Mouse (Mus musculus) erythroblast, adult 5-6 weeks (primary cell): ENCODE measurements around the gene Nr4a2. TPM values are rescaled to one million over a fixed set of nuclear protein-coding genes. Genes with fewer than 3 reads are reported as not detected.

Experiments
- ATAC-seq: replicated peaks from 2 replicates; pipeline ENCODE4 v1.8.0; 2016; ENCODE audit warnings: moderate number of reproducible peaks, mild to moderate bottlenecking, moderate TSS enrichment, inconsistent platforms; ENCODE audit not compliant: poor library complexity, low FRiP score, severe bottlenecking
- total RNA-seq, 2 experiments: library from RNA; stranded (forward) in 1 of 2; stranded (reverse) in 1 of 2; fragments of 150-400 nt in 1 of 2; fragments of 200-764, 138-1000 nt in 1 of 2; gene quantifications; 2 replicates each; pipeline versions ENCODE4 v1.2.3 to v1.2.4; 2015 to 2017; ENCODE audit warnings: low replicate concordance in 2 of 2

Nr4a2 gene
- total RNA-seq, 2 experiments from 2014 or later, result 1.1 to 2.5 TPM

- ATAC-seq, result no peak
Observed at GRCm38 (mm10) chr2:57113431-57113830, 10.4 kb downstream of the Nr4a2 start.

DNA sequence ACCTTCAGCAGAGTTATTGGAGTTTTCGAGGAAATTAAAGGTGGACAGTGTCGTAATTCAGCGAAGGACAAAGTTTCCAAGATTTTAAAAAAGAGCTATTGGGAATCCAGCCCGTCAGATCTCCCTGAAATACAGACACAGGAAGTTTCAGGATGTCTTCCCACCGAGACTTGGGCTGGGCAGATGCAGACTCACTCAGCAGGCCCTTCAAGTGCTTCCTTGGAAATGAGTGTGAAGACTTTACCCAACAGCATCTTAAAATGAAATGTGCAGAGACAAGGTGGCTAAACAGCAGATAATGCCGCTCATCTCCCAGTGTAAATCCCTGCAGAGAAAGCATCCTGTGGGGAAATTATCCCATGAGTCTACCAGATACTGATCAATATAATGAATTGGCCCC lies 10.9 kb downstream of the Nr4a2 start:
- no peak for ATAC-seq

GRCm38 (mm10) chr2:57111791-57112538 lies 11.8 kb downstream of the Nr4a2 start:
- ATAC-seq, result no peak

- ATAC-seq, result no peak
Observed at GRCm38 (mm10) chr2:57111011-57111790, 12.6 kb downstream of the Nr4a2 start.

DNA sequence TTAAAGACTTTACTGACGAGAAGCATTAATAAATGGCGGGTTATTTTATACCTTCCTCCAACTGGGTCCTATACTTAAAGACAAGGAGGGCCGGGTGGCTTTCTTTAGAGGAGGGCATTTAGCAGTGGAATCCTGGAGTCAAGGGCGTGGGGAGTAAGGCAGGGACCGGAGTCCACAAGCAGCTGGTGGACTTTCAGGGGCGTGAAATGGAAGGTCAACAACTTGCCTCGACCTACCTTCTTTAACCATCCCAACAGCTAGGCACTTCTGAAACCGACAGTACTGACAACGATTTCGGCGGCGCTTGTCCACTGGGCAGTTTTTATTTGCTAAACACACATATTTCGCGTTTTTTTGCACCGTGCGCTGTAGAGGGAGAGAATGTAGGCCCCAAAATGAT lies 13.4 kb downstream of the Nr4a2 start:
- ATAC-seq, result no peak

GRCm38 (mm10) chr2:57109926-57110325 lies 13.9 kb downstream of the Nr4a2 start:
- ATAC-seq, result no peak

- no peak for ATAC-seq
Observed at GRCm38 (mm10) chr2:57109301-57109700, 14.5 kb downstream of the Nr4a2 start.

- ATAC-seq, result no peak
Observed at GRCm38 (mm10) chr2:57108349-57108930, 15.4 kb downstream of the Nr4a2 start.

DNA sequence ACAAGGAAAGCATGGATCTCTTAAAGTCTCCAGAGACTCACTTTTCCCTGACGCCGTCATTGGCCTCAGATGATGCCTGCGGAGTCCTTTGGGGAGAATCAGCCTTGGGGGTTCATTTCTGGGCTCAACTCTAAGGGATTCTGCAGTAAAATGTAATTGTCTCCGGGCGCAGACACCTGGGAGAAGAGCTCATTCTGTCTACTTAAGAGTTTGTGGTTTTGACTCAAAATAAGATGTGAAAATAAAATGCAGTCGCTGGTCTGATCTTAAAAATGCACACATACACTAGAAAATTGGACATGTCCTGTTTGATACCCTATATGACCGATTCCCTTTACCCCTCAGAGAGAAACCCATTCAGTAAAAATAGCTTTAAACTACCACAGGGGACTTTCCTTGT lies 18.4 kb downstream of the Nr4a2 start:
- ATAC-seq, result no peak

DNA sequence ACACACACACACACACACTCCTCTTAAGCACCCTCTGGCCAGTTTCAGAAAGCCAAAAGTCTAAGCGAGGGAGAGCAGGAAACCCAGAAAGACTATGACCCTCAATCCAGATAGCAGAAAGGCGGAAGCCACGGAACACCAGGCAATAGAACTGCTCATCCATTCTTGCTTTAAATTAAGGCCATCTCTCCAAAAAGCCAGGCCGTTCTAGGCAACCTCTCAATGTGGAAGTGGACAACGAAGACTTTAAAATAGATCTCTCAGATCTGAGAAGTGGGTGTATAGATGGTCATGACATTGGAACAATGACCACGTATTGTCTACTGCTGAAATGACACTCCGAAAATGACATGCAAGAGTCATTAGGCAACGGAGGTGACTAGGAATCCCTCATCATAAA lies 19.1 kb downstream of the Nr4a2 start:
- no peak for ATAC-seq

DNA sequence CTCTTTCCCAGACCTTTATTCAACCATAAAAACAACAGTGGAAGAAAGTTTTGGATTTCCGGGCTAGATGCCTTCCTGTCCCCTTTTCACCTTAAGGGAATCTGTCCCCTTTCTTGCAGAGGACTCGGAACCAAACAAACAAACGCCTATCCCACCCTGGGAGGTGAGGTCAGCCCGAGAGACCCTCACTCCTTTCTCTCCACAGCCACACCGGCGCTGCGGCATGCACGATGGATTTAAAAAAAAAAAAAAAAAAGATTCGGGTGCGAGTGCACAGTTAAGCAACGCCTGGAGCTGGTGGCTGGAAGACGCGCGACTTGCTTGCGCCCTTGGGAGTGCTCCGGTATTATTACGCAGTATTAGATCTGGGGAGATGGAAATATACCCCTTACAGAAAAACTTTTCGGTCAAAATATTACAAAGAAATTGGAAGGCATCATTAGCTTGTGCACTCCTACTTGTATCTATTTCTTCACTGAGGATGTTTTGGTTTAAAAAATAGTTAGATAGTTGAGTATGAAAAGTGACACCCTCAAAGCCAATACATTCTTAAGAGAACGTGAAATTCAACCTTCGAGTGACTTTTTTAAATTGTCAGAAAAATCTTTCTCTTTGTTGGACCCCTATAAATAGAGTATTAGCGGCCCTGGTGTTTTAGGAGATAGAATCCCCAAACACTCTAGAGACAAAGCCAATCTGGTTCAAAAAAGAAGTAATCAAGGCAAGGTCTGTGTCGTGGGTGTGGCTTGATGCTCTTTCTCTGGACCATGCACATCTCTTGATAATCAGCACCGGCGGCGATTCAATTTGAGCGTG lies 19.8 kb downstream of the Nr4a2 start:
- ATAC-seq, result no peak

GRCm38 (mm10) chr2:57102856-57103844 lies 20.7 kb downstream of the Nr4a2 start:
- no peak for ATAC-seq

DNA sequence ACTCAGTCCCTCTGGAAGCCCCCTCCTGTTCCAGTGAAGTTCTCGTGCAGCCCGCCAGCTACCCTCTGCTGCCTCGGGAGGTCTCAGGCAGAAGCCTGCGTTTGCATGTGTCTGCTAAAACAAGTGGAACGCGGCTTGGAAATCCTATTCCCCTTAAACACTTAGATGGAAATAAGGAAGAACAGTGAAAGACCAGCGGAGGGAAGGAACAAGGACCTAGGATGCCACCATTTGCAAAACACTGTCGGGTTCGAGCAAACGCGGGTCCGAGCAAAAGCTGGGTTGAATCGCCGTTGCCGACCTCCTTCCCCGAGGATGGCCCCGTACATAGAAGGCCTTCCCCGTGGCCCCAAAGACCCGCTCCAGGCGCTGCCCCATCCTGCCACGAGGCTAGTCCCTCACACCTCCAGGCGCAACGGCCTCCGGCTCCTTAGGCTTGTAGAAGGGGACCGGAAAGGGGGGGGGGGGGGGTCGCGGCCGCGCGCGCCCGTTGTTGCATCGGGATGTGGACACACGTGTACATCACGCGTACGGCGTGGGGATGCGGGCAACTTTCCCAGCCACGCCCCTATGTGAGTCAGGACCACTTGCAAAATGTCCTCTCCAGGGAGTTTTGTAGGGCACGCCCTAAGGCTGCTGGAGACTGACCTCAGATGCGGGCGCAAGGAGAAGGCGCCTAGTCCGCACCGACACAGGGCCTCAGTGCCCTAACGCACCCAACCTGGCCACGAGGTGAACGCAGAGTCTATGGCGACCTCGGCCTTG lies 21.5 kb downstream of the Nr4a2 start:
- ATAC-seq, result no peak

- no peak for ATAC-seq
Observed at GRCm38 (mm10) chr2:57100241-57100640, 23.6 kb downstream of the Nr4a2 start.

GRCm38 (mm10) chr2:57072452-57072851 lies 51.4 kb downstream of the Nr4a2 start:
- ATAC-seq, result no peak

- ATAC-seq, result no peak
Observed at GRCm38 (mm10) chr2:57063480-57063879, 60.3 kb downstream of the Nr4a2 start.
